Mouse (Mus musculus) kidney, adult 11 months (tissue): ENCODE measurements around the gene Atg10.
"Not testable (repeated sequence)": the region's sequence is repeated elsewhere in the genome, so short reads cannot be mapped to it uniquely, and the experiment has no call there.

Experiments used
- DNase-seq: peaks from one replicate; pipeline ENCODE4 v3.0.0; 2022

Gene Atg10

DNA sequence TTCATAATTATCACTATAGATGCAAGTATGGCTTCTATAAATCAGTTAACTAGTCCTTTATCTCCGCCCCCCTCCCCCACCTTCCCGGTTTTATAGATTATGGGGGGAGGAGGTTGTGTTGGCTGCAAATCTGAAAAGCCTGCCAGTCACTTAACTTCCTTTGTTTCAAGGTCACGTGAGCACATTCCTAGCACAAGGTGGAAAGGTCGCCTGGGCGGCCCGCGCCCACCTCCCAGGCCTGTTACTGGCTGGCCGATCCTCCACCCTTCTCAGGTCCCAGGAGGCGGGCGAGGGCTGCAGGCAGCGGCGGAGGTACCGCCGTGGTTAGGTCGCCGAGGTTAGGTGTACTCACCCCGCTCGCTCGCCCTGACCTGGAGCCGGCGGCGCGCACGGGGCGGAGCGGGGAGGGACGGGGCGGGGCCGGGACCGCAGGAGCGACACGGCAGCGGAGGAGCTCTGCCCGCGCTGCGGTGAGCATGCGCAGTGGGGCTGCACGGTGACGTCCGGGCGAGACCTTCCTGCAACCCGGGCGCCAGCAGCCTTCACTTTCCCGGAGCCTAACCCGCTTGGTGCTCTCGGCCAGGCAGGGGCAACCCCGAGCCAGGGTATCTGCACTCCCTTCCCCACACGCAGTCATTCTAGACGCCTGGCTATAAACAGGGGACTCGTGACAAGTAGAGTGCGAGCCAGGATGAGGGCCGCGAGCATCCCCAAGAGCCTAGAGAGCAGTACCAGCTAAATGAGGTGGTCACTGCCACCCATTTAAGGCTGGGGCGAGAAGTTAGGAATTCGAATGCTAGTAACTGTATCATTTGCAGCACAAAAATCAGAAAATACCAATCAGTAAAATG is at the start of gene Atg10:
TSS of gene Atg10 (minus strand) at position 382 of the 851 bp plus-strand sequence.
- DNase-seq: peak; percentile 95

DNA sequence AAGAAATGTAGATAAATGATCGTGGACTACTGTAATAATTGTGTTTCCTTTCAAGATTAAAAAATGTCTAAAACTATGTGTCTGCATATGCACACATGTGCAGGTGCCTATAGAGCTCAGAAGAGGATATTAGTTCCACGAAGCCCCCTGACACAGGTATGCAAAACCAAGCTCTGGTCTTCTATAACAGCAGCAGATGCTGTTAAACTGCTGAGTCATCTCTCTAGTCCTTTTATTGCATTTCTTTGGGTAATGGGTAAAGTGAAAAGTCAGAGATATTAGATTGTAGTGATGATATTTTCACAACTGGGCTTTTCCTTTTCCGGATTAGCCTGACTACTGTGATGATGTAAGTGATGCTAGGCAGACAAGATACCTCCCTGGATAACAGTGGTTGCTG is 28.6 kb upstream of the Atg10 start:
- DNase-seq: no peak

DNA sequence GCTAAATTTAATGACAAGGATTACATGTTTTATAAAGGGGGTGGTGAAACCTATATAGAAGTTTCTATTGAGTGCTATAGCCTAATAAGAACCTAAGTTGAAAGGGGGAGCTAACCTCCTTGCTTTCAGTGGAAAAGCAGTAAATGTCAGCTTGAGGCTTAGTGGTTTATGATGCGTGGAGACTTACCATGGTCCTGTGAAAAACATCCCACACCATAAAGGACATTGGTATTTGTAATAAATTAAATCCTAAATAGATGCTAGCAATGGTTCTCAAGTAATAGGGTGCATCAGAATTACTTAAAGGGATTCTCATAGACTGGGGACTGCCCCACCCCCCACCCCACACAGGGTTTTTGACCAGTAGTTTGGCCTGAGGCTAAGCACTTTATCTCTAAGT is 27.9 kb upstream of the Atg10 start:
- DNase-seq: no peak

DNA sequence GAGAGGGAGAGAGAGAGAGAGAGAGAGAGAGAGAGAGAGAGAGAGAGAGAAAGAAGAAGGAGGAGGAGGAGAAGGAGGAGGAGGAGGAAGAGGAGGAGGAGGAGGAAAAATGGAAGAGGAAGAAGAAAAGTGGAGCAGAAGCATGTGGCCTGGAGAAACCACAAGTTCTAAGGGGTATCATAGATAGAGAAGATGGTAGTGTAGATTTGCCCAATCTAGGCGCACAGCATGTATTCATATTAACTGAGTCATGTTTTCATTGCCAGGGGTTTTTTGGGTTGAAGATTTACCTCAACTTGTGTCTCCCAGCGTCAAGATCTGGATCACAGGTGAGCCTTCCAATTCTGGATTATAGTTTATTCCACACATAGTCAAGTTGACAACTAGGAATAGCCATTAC is 26.3 kb upstream of the Atg10 start:
- DNase-seq: not testable (repeated sequence)

DNA sequence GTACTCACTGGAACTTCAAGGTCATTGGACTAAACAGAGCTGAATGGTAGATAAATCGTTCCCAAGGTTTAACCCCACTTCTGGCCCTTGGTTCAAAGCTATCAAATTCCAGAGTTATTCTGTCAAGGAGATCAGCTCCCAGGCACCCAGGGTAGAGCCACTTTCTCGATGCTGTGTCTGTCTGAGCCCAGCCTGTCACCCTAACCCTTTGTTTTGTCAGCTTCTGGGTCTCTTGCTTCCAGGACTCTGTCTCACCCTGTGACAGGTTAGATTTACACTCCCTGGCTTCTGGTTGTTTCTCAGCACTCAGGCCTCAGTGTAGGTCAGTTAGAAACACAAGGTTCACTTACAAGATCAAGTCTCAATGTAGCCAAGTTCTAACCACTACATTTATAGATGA is 22.7 kb upstream of the Atg10 start:
- no peak for DNase-seq

DNA sequence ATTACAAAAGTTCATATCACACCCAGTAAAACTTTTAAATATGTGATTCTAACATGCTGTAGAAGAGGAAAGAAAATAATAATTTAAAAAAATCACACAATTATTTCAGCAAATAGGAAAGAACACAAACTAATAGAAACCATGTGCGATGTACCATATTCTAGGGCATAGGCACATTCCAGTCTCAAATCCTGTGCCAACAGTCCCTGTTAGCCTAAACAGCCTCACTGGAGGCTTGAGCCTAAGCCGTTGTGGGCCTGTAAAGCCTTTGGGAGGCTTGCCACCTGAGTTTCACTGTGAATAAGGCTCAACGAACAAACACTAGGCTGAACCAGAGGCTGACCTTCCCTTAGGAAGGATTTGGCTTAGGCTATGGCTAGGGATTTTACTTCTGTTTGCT is 14.2 kb upstream of the Atg10 start:
- DNase-seq: no peak

DNA sequence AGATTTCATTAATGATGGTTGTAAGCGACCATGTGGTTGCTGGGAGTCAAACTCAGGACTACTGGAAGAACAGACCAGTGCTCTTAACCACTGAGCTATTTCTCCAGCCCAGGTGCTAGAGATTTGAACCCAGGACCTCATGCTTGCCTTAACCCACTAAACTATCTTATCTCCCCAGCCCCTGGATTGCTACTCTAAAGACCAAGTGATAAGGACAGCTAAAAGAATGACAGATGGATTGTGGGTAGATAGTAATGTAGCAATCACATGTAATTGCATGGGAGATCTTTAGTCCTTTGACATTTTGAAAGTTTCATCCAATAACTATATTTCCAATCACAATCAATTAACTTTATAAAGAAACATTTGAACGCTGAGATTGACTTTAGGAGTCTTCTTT is 13.1 kb upstream of the Atg10 start:
- DNase-seq: no peak

DNA sequence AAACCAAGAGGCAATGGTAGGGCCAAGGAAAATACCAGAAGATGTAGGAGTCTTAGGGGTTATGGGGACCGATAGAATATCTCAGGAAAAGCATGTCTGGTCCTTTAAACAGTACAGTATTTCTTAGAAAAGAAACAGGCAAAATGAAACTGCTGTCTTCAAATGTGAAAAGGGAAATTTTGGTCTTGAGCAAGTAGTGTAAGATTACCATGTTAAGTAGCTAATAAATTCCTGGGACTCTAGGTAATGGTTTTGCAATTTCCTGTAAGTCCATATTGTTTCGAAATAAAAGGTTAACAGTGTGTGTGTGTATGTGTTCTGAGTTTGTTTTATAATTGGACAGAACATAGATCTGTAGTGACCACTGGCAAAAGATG is 658 bp upstream of the Atg10 start:
- no peak for DNase-seq

DNA sequence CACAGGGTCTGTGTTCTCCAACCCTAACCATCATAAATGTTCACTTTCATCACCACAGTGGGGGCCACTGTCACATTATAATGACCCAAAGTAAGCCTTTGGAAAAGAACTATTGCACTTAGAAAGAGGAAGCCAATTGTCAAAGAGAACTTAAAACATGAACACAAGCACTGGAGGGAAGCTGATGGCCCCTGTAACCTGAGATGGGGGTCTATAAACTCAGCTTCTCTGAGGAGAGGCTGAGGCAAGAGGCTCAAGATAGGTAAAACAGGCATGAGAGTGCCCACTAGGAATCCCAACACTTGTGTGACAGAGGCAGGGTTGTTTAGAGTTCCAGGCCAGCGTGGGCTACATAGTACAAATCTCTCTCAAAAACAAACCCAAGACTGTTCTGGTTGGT is 705 bp downstream of the Atg10 start:
- no peak for DNase-seq

DNA sequence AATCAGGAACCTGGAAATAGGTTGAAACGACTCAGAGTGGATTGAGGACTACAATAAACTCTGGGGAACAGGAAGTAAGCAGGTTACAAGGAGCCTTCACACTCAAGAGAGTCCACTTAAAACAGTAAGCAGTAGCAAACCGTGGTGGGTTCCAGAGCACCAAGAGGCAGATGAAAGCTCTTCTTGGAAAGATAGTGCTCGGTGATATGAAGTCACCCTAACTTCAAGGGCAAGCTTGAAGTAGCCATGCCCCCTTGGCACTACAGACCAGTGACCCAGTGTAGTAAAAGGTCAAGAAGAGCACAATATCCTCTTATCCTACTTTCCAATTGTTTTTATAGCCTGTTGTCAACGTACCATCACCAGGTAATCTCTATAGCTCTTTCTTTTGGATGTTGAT is 2.1 kb downstream of the Atg10 start:
- DNase-seq: no peak

DNA sequence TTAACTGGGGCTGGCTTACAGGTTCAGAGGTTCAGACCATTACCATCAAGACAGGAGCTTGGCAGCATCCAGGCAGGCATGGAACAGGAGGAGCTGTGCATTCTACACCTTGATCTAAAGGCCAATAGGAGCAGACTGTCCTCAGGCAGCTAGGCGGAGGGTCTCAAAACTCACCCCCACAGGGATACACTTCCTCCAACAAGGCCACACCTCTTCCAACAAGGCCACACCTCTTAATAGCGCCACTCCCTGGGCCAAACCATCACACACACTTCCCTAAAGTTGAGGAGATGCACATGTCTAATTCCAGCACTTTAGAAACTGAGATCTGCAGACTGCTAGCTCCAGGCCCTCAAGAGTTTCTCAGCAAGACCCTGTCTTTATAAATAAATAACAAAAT is 6.1 kb downstream of the Atg10 start:
- no peak for DNase-seq

DNA sequence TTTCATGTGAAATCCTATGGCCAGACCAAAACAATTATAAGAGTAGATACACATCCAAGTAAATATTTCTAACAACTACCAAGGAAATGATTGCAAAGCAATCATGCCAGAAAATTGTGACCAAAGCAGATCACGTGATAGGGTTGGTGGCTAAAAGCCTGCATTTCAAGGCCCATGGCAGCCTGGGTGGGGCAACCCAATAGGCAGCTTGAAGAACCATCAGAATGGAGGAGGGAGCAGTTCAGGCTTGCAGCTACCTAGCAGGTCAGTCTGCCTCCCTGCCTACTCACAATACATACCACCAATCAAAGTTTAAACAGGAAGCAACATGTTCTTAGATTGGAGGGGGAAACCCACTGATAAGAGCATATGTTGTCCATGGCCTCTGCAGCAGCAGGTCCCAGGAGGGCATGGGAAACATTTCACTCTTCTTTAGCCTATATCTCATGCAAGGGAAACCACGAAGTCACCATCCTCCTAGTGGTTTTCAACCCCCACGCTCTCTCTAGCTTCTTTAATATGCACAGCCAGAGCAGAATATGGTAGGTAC is 7.0 kb downstream of the Atg10 start:
- DNase-seq: no peak

DNA sequence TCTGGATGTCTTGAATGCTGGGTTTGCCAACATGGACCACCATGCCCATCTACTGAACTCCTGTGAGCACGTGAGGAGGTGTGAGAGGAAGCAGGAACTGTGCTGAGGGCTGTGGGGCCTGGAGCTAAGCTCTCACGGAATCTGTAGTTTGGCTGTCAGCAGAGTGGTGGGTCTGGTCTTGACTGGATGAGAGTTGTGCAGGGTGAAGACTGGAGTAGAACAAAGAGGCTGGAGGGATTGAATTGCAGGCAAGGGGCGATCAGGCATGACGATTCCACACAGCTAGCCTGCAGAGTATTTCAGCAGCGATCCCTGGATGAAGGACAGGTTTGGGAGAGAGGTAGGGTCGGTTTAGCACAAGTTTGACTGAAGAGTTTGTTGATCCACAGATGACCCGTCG is 10.8 kb downstream of the Atg10 start:
- no peak for DNase-seq

DNA sequence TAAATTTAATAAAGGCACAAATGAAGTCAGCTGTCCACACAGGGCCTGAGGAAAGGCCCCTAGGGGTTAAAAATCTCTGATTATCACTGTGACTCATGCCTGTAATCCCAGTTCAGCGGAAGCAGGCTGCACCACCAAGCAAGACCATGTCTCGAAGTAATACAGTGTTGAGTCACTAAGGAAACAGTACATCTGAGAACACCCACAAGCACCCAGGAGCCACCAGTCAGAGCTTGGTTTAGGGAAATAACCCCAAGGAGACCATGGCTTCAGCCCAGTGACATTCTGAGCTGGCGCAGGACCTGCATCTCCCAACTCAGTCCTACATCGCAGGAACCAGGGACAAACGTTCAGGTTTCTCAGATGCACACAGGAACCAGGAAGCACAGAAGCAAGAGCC is 17.5 kb downstream of the Atg10 start:
- no peak for DNase-seq

DNA sequence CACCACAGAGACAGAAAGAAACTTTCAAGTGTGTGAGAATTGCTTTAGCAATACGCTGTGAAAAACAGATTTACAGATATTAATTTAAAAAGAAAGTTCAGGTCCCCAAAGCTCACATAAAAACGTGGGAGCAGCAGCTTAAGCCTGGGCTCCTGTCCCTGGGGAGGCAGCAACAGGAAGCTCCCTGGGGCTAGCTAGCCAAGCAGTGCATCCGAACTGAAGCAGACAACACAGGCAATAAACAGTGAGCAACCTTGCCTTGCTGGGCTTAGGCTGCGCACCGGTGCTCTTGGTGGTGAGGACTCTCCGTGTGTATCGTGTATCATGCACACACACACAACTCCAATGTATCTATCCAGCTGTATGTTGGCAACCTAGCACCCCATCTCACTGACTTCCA is 21.2 kb downstream of the Atg10 start:
- no peak for DNase-seq

DNA sequence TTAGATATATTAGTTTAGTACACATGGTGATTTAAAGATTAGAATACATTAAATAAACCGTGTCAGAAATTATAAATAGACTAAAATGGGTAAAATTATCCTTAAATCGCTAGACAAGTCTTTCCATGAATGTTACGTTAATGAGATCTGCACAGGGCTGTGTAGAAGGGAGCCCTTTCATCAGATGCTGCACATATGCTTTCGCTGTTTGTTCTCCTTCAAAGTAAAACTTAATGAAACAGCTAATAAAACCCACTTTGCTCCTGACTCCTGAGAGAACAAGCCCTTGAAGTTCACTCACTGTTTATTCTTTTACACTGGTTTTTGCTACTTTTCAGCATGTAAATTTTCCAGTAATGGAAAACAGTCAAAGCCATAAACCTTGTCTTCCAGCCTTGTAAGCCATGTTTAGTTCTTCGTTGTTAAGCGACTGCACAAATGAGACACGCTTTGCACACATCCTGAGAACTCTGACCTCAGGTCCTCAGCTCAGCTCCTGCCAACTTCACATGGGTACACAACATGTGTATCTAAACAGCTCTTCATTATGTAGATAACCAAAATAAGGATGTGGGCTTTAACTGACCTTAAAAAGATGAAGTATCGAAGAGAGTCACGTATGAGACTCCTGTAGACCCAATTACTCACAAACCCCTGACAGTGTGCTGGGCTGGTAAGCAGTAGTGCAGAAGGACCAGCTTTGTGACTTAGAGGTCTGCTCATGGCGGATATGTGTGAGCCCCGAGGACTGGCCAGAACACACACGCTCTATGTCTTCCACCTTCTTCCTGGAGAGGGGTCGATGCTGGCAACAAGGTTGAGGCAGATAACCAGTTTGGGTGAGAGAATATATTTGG is 36.2 kb downstream of the Atg10 start:
- no peak for DNase-seq

DNA sequence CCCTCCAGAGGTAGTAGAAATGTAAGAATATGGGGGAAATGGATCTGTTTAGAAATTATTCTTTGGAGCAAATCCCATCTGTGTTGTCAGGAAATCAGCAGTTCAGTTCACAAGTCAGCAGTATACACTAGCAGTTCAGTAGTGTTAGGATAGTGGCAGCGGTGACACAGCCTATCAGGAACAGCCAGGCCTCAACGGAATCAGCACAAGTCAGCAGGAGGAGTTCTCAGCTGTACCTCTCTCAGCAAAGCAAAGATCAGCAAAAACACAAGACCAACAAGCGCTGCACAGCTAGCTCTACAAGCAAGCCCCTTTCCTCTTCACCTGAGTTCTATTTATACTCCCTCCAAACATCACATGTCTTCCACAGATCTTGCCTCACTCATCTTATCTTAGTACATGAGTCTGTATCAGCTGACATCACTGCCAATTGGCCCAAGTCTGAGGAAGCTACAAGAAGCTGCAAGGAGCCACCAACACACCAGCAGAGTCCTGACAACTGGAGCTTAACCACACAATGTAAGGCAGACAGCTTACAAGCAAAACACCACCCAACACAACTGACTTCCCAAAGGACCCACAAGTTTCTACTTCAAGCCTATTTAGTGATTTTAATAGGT is 38.4 kb downstream of the Atg10 start:
- DNase-seq: no peak

DNA sequence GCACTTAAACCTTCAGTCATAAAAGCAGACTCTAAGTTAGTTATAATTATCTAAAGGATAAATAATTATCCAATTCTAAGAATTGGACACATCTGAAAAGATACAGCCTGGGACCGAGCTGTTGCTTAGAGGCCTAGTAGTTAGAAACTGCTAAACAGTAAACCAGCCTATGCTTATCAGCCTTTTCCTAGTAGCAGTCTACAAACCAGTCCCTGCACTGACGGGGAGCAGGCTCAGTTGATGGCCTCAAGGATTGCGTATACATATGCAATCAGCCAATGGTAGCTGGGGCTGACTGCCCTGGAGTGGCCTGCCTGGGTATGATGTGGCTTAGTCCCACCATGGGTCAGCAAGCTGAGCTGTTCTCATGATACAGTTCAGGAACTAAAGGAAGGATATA is 39.5 kb downstream of the Atg10 start:
- no peak for DNase-seq

DNA sequence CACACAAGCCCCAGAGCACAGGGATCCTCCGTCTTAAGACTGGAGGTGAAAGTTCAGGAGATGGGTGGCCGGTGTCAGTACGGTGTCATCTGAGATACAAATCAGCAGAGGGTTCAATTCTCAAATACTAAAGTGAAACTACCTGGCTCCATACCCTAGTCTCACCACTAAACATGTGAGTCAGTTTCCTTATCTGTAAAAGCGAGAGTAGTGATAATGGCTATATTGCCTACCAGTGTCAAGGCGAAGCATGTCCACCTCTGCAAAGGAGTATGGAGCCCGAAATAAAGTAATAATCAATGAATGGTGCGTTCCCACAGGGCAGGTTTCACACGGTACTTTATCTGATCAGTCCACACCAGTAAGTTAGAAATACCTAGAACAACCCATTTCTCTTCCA is 43.4 kb downstream of the Atg10 start:
- no peak for DNase-seq

DNA sequence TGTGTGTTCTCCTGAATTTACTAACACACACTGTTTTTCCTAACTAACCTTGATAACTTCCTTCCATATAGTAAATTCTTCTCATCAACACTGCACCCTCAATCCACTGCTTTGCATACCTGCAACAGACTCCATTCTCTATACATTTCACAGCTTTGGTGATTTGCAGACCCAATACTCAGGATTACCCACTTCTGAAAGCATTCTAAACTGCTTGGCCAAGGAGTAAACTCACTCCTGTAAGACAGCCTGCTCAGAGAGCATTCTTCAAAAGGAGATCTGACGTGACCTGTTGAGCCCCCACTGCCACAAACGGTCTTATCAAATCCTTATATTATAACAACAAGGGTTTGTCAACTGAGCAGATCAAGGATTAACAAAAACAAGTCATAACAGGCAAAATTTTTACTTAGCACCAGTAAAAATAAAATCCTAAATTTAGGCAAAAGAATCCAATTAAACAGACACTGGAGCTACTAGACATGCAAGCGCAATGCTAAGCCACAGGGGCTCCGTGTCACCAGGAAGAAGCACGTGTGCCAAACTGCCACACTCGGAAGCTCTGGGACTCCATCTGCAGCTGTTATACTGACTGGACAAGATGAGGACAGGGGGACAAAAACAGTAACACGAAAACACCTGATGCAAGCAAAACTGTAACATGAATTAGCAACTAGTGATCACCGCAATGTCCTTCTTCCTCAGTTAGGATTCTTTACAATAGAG is 44.4 kb downstream of the Atg10 start:
- DNase-seq: no peak

DNA sequence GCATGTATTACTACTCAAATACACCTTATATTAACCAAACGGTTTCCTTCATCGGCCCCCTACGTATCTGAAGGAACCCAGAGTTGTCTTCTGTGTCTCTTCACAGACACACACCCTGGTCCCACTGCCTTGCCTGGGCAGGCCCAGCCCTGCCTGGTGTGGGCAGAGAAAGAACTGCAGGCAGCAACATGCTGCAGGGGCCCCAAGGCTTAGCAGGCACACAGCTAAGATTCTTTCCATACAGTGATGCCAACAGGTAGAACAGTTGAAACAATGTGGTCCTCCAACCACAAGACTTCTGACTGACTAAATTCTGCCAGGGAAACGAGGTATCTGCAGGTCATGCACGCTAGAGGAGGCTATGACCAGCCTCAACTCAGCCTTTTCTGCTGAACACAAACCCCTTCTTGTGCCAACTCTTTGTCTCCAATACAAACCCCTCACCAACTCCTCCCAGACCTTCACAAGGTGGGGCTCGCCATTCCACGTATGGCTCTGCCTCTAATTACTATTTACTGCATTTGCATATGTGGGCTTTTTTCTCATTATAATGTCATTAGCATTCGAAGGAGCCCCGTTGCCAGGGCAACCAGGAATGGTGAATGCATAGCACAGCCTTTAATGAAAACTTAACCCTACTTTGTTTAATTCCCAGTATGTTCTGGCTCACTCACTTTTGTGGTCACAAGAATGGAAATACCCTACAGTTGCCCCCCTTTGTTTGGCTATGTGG is 45.2 kb downstream of the Atg10 start:
- no peak for DNase-seq

DNA sequence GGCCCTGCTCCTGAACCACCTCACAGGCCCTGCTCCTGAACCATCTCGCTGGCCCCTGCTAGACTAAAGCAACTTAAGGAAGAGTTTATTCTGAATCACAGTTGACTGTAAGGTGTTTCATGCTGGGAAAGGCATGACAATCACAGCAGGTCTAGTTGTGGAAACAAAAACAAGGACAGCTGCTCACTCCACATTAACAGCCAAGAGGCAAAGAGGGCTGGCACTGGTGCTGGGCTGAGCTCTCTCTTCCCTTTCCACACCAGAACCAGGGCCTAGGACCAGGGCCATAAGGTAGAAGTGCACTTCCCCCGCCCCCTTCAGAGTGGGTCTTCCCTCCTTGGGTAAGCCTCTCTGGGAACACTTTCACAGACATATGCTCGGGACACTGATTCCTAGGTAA is 48.4 kb downstream of the Atg10 start:
- DNase-seq: no peak
